Mouse (Mus musculus): ENCODE measurements around the gene Iah1. TPM values are rescaled to one million over a fixed set of nuclear protein-coding genes. Genes with fewer than 3 reads are reported as not detected.
A peak's percentile ranks its signal among the peaks of the same experiment; 100 is the strongest.

Gene Iah1
- polyA plus RNA-seq, 1 experiment from 2014 or later, result 40.8 TPM

- no peak overlapping the region for H3K4me3 ChIP-seq
- WGBS, result 72% methylated on average over 2 of the region's 2 CpGs
- H3K9me3 ChIP-seq, result no peaks in the 10 kb centered on the region
- no peak overlapping the region for H3K27ac ChIP-seq
- H3K4me1 ChIP-seq, result no peaks in the 10 kb centered on the region
- no peak for DNase-seq (ENCODE audit: low spot score)
- peaks cover 18% of the 10 kb centered on the region; the same call in 1 of the 2 replicates for H3K36me3 ChIP-seq
- H3K27me3 ChIP-seq (ENCODE audit: insufficient read depth, poor library complexity, severe bottlenecking), result no peaks in the 10 kb centered on the region
These were observed 46.5 kb downstream of the Iah1 start for GRCm38 (mm10) chr12:21362686-21363085.

GRCm38 (mm10) chr12:21363195-21363594 is 47.0 kb downstream of the Iah1 start:
- no peak for DNase-seq (ENCODE audit: low spot score)
- 95% methylated on average over 3 of the region's 3 CpGs for WGBS
- Histone ChIP-seq H3K36me3 (peaks cover 18% of the 10 kb centered on the region; the same call in 1 of the 2 replicates), H3K4me3 (no peak overlapping the region), H3K4me1 (no peaks in the 10 kb centered on the region), H3K27me3 (ENCODE audit: insufficient read depth, poor library complexity, severe bottlenecking) (no peaks in the 10 kb centered on the region), H3K27ac (no peak overlapping the region), H3K9me3 (no peaks in the 10 kb centered on the region)

GRCm38 (mm10) chr12:21364624-21365435 is 48.6 kb downstream of the Iah1 start:
- Histone ChIP-seq H3K4me3 (no peak overlapping the region), H3K27me3 (ENCODE audit: insufficient read depth, poor library complexity, severe bottlenecking) (no peaks in the 10 kb centered on the region), H3K9me3 (no peaks in the 10 kb centered on the region), H3K27ac (no peak overlapping the region), H3K36me3 (peaks cover 18% of the 10 kb centered on the region; the same call in 1 of the 2 replicates), H3K4me1 (no peaks in the 10 kb centered on the region)
- 73% methylated on average over 10 of the region's 10 CpGs for WGBS
- no peak for DNase-seq (ENCODE audit: low spot score)

GRCm38 (mm10) chr12:21368376-21369086 is 52.3 kb downstream of the Iah1 start:
- DNase-seq (ENCODE audit: low spot score), result no peak
- no peaks in the 10 kb centered on the region for H3K4me1 ChIP-seq
- no peaks in the 10 kb centered on the region for H3K9me3 ChIP-seq
- 88% methylated on average over 9 of the region's 9 CpGs for WGBS
- no peaks in the 10 kb centered on the region for H3K27me3 ChIP-seq (ENCODE audit: insufficient read depth, poor library complexity, severe bottlenecking)
- no peak overlapping the region for H3K27ac ChIP-seq
- H3K36me3 ChIP-seq, result no peaks in the 10 kb centered on the region
- no peak overlapping the region for H3K4me3 ChIP-seq

- Histone ChIP-seq H3K4me3 (no peak overlapping the region), H3K9me3 (no peaks in the 10 kb centered on the region), H3K27ac (no peak overlapping the region), H3K36me3 (no peaks in the 10 kb centered on the region), H3K27me3 (ENCODE audit: insufficient read depth, poor library complexity, severe bottlenecking) (no peaks in the 10 kb centered on the region), H3K4me1 (no peaks in the 10 kb centered on the region)
- 92% methylated on average over 5 of the region's 5 CpGs for WGBS
- DNase-seq (ENCODE audit: low spot score), result no peak
These were observed 52.9 kb downstream of the Iah1 start for GRCm38 (mm10) chr12:21369087-21369410.

GRCm38 (mm10) chr12:21370035-21370611 is 53.9 kb downstream of the Iah1 start:
- Histone ChIP-seq H3K27ac (no peak overlapping the region), H3K4me3 (no peak overlapping the region), H3K9me3 (no peaks in the 10 kb centered on the region), H3K36me3 (no peaks in the 10 kb centered on the region), H3K27me3 (ENCODE audit: insufficient read depth, poor library complexity, severe bottlenecking) (no peaks in the 10 kb centered on the region), H3K4me1 (no peaks in the 10 kb centered on the region)
- WGBS, result 93% methylated on average over 1 of the region's 1 CpGs
- DNase-seq (ENCODE audit: low spot score), result no peak

- H3K4me1 ChIP-seq, result no peaks in the 10 kb centered on the region
- peak within 1 kb of the TSS; percentile 96 for H3K27ac ChIP-seq
- H3K4me3 ChIP-seq, result peak within 1 kb of the TSS; percentile 74
- no peaks in the 10 kb centered on the region for H3K36me3 ChIP-seq
- H3K27me3 ChIP-seq (ENCODE audit: insufficient read depth, poor library complexity, severe bottlenecking), result no peaks in the 10 kb centered on the region
- under 1% methylated on average over 55 of the region's 55 CpGs for WGBS
- H3K9me3 ChIP-seq, result no peaks in the 10 kb centered on the region
- DNase-seq (ENCODE audit: low spot score), result peak; percentile 97
These were observed 57.1 kb downstream of the Iah1 start, which contains the start of gene Adam17 for GRCm38 (mm10) chr12:21373100-21373819. Gene Adam17, minus strand, starts transcription at chr12:21373632.

Other genes starting within 250 kb of the Iah1 start
- gene Cpsf3, start 31.0 kb upstream of the Iah1 start, polyA plus RNA-seq (2016; fragmentation: Nextera tagmentation; extraction: Ambion mirVana), result 91.9 and 106 TPM in 2 replicates
- gene Itgb1bp1, start 30.1 kb upstream of the Iah1 start, polyA plus RNA-seq (2016; fragmentation: Nextera tagmentation; extraction: Ambion mirVana), result 39.5 and 40.8 TPM in 2 replicates
- 36.3 and 38.4 TPM in 2 replicates for gene Adam17, start 57.2 kb downstream of the Iah1 start, polyA plus RNA-seq (2016; fragmentation: Nextera tagmentation; extraction: Ambion mirVana)
- gene Ywhaq, start 101.2 kb downstream of the Iah1 start, polyA plus RNA-seq (2016; fragmentation: Nextera tagmentation; extraction: Ambion mirVana), result 634 and 738 TPM in 2 replicates

All from heart, embryonic 10.5 days (tissue).